Mouse (Mus musculus): ENCODE measurements around the gene Asap2. TPM values are rescaled to one million over a fixed set of nuclear protein-coding genes. Genes with fewer than 3 reads are reported as not detected.

Asap2 gene
- total RNA-seq, 2 experiments from 2014 or later: 9.6 to 10.4 TPM

DNA sequence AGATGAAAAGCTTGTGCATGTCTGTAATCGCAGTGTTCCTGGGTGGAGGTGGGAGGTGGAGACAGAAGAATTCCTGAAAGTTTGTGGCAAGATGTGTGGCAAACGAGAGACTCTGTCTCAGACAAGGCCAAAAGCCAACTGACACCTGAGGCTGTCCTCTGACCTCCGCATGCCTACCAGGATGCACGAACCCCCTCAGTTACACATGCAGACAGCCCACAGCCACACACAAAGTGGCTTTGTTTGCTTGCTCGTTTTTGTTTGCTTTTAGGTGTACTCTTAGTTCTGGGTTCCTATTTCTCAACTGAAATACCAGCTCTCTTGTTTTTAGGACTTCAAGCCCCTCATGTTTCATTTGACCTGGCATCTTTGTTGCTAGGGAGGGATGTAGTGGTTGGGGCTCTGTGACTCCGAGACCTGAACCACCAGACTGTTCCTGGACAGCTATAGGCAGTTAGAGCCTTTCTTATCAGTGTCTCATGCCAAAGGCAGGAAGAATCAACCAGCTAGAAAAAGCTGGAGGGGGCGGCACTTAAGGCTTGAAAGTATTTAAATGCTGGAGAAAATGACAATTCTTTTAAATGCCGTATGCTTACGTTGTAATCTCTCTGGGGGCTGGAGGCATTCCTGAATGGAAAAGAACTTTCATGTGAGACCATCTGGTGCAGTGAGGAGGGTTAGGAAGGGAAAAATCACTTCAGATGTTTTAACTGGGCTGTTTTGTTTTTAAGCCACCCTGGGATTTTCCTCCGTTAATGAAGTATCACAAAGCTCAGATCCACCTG lies 211.4 kb downstream of the Asap2 start:
- ATAC-seq (replicated peaks; ENCODE audit: low FRiP score, poor library complexity, severe bottlenecking): no peak

DNA sequence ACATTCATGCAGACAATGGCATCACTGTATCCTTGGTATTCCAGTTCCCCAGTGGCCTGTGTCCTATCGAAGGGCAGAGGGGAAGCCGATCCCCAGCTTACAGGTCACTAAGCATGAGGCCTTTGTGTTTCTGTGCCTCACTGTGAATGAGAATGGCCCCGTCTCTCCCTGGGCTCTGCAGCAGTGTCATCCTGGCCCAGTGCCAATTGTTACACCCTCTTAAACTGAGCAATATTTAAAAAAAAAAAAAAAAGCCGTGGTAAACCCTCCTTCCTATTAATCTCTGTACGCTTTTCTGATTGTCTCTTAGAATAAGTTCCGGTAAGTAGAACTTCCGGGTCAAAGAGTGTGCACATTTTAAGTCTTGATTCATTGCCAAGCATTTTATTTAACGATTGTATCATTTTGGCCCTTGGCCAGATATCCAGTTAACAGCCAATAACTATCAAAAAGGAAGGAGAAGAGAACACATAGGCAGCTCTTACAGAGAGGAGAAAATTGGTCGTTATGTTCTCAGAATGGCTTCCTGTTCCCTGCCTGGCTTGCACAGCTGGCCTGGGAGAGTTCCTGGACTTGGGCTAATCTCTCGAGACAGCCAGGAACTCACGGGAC lies 214.5 kb downstream of the Asap2 start:
- ATAC-seq (replicated peaks; ENCODE audit: low FRiP score, poor library complexity, severe bottlenecking): peak; percentile 62

DNA sequence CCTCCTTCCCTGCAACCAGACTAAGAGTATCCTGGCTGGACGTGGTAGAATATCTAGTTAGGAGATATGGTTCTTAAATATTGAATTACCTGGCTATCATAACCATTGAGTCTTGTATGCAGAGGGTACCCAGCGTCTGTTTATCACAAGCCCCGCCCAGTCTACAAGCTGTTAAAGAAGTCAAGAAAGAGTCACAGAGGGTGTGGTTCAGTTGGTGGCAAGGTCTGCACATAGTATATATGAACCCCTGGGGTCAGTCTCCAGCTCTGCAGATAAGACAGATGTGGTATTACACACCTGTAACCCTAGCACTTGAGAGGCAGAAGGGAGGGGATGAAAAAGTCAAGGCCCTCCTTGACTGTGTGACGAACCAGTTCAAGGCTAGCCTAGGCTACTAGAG lies 215.5 kb downstream of the Asap2 start:
- no peak for ATAC-seq (replicated peaks; ENCODE audit: low FRiP score, poor library complexity, severe bottlenecking)

DNA sequence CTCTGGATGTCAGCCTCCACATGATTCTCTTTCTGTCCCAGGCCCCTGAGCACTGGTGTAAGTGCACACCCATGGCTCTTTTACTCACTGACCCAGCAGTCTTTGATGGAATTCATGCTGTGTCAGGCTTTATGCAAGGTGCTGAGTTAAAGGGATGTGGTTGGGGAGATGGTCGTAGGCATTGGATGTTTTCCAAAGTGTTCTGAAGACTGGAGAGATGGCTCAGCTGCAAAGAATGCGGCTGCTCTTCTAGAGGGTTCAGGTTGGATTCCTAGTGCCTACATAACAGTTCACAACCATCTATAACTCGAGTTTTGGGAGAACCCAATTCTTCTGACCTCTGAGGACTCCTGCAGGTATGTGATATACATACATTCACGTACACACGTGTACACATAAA lies 217.2 kb downstream of the Asap2 start:
- ATAC-seq (replicated peaks; ENCODE audit: low FRiP score, poor library complexity, severe bottlenecking): no peak

DNA sequence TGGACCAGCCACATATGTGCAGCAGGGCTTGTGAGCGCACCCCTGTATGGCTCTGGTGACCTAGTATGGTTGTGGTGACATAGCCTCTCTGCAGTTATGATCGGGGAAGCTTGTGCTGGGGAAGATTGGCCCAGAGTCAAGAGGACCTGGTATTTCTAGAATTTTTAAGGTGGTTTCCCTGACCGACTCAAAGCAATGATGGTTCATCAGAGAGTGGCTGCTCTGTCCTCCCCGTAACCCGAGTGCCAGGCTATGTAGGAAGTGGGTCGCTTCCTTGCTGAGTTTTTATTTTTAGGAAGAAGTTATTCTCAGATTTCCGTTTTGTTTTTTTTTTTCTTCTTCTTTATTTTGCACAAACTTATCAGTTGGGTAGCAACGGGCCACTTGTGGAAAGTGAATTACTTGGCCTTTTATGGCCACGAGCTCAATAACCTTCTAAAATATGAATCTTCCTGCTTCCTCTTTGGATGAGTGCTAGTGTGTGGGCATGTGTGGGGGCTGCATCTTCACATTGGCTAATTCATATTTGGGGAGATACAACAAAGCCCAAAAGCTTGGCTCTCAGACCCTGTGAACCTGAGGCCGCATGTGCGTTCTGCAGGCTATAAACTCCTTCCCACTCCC lies 218.0 kb downstream of the Asap2 start:
- ATAC-seq (replicated peaks; ENCODE audit: low FRiP score, poor library complexity, severe bottlenecking): no peak

DNA sequence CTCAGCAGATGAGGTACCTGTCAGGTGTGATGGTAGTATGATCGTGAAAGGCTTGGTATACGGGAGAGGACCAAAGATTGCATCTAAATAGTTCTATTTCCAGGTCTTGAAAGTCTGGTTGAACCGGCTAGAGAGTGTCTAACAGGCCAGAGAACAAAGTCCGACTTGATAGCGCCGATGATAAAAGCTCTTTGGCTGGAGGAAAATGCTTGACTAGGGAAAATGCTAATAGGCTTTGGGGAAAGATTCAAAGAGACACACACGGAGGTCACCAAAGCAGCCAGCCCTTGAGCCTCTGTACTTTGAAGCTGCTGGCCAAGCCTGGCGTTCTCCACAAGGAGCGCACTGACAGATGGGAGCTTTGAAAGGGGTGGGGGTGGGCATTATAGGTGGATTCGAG lies 219.0 kb downstream of the Asap2 start:
- no peak for ATAC-seq (replicated peaks; ENCODE audit: low FRiP score, poor library complexity, severe bottlenecking)

DNA sequence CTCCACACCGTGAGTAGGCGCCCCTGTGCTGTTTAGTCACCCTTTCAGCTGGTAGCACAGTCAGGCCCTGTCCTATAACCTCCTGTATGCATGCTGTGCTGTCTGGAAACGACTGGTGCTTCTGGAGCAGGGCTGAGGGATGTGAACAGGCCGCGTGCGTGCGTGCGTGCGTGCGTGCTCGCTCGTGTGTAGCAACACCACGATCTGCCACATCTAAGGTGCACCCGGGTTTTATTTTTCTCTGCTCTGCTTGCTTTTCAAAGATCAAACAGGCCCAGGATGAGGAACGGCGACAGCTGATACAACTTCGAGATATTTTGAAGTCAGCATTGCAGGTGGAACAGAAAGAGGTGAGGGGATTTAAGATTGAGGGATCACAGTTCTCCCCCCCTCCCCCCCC lies 222.6 kb downstream of the Asap2 start:
- ATAC-seq (replicated peaks; ENCODE audit: low FRiP score, poor library complexity, severe bottlenecking): no peak

DNA sequence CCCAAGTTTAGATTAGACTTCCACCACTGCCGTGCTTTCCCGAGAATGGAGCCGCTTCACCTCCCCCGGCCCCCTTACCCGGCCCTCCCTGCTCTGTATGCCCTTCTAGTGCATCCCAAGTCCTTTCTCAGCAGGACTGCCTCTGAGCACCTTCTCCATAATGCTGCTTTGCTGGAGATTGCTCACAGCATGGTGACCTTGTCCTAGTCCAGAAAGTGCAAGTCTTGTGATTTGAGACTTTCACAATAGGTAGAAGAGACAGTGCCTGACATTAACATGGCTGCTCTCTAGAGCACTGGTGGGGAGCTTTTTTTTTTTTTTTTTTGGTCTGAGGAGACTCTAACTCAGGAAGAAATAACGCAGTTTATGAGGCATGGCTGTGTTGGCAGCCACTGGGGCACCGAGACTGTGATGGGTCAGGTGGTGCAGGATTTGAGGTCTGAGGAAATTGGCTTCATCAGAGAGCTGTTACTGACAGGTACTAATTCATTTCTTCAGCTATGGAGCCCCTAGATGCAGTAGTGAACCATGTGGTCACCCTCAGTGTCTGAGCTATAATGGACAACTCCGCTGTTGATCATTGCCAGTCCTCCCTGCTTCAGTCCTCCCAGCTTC lies 224.4 kb downstream of the Asap2 start:
- no peak for ATAC-seq (replicated peaks; ENCODE audit: low FRiP score, poor library complexity, severe bottlenecking)

DNA sequence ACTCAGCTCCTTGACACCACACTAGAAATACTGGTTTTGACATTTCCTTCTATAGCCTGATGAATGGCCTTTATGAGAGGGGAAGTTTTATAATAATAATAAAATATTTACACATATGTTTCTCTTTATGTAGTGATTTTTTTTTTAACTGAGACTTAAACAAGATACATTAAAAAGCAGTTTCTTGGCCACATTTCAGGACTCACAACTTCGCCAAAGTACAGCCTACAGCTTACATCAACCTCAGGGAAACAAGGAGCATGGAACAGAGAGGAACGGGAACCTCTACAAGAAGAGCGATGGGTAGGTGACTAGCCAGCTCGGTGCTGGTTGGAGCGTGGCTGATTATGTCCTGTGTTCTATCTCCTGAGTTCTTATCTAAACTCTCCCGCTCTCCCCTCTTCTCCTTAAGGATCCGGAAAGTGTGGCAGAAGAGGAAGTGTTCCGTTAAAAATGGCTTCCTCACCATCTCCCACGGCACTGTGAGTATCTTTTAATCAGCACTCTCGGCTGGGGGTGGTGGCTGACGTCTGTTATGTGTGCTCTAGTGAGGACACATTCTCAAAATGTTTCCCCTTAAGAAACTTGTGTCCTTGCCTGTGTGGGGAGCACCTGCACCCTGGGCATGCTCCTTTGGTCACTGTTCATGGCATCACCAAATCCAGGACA lies 227.7 kb downstream of the Asap2 start:
- no peak for ATAC-seq (replicated peaks; ENCODE audit: low FRiP score, poor library complexity, severe bottlenecking)

DNA sequence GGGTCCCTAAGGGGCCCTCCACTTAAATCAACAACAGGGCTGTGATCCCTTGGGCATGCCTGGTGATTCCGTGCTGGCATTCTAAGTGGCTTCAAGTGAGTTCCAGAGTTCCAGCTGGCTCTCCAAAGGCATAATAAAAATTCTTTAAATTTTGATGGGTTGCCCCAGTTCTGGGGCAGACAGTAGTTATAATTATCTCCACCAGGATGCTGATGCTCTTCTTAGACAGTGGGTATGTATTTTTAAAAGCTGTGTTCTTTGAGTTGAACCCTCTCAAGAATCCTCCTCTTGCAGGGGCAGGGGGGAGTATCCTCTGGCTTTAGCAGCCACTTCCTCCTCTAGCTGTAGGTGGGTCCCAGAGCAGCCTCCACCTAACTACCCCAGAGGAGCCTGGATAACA lies 230.3 kb downstream of the Asap2 start:
- no peak for ATAC-seq (replicated peaks; ENCODE audit: low FRiP score, poor library complexity, severe bottlenecking)

DNA sequence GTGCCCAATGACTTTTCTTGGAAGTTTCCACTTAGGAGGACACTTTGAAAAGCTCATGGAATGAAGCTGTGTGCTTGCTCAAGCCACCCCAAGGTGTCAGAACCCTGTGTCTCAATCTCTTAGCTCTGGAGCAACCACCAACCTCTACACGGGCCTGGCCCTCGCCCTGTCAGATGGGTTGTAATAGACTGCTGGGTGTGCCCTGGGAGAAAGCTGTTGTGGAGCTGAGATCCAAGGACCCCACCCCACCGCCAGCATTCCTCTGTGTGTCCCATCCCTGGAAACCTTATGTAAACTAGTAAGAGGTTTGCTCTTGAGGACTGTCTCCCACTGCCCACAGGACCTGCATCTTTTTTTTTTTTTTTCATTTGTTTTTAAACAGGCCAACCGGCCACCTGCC lies 233.7 kb downstream of the Asap2 start:
- no peak for ATAC-seq (replicated peaks; ENCODE audit: low FRiP score, poor library complexity, severe bottlenecking)

DNA sequence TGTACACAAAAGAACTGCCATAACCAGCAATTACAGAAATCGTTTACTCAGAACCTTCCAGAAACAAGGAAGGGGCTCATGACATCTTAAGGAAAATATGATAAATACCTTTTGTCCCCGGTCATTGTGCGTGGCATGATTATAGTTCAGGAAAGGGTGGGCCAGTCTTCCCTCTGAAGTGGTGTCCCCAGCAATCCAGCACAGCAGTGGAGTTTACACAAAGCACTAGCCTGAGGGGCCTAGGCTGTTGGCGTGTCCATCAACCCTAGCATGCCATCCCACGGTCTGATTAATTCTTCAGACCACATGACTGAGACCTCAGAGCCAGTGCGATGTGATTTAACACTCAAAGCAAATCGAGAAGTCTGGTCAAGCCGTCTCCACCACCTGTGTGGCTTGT lies 235.1 kb downstream of the Asap2 start:
- ATAC-seq (replicated peaks; ENCODE audit: low FRiP score, poor library complexity, severe bottlenecking): no peak

DNA sequence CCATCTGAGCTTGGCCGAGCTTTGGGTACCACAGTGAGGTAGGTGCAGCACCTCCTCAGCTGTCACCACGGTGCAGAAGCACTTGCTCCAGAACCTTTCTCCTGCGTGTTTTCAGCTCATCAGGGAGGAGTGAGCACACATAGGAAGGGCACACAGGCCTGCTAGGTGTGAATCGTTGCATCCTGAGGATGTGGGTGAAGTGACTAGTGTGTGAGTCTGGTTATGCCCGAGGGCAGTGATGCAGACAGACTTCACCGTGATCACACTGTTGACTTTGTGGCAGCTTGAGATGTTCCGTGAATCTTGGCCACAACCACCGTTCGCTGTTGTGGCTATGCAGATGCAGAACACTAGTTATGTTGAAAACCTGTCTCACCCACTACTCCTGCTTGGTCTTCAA lies 236.1 kb downstream of the Asap2 start:
- ATAC-seq (replicated peaks; ENCODE audit: low FRiP score, poor library complexity, severe bottlenecking): no peak

DNA sequence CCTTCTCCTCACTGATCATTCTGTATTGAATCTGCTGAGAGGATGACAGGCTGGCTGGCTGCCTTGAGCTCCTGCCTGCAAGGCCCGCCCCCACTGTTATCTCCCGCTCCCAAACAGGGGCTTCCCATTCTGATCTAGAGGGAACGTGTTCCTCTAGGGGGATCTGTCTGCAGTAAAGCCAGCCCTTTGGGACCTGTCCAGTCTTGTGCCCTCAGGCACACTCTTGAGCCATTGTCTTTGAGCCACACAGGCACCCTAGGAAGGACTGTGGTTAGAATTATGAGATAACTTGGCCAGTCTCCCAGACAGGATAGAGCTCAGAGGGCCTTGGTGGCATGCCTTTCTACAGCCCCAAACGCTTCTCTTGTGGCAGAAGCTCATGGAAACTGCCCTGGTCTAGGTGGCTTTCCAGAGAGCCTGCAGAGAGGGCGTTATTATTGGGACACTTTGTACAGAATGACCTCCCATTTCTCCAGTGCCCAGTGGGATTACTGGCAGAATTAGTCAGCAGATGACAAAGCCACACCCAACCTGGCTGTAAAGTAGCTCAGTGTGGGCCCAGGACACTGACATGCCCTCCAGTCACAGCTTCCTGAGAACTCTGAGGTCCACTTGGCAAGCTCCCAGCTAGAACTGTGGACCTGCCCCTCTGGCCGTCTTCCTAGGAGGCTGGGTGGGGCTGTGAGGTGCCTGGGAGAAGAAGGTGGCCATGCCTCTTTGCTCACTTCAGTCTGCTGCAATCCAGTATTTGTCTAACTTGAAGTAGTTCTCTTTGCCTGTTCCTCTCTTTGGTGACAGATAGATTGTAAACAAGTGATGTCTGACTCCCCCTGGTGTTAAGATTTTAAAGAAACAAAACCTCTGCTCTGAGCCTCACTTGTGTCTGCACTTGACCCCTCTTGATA lies 237.1 kb downstream of the Asap2 start:
- ATAC-seq (replicated peaks; ENCODE audit: low FRiP score, poor library complexity, severe bottlenecking): peak; percentile 67

DNA sequence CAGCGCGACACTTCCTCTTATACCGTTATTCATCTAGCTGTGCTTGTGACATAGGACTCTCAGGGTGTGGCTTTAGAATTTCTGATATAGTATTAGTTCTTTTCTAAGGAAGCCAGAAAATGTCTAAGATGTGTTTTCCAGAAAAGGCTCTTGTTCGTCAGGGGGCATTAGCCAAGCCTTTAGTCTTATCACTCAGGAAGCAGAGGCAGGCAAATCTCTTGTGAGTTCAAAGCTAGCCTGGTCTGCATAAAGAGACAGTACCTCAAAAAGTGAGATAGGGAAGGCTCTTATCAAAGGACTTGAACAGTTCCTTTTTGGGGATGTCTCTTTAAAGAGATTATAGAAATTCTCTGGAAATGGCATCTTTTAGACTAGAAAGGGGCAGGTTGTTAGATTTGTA lies 238.4 kb downstream of the Asap2 start:
- no peak for ATAC-seq (replicated peaks; ENCODE audit: low FRiP score, poor library complexity, severe bottlenecking)

DNA sequence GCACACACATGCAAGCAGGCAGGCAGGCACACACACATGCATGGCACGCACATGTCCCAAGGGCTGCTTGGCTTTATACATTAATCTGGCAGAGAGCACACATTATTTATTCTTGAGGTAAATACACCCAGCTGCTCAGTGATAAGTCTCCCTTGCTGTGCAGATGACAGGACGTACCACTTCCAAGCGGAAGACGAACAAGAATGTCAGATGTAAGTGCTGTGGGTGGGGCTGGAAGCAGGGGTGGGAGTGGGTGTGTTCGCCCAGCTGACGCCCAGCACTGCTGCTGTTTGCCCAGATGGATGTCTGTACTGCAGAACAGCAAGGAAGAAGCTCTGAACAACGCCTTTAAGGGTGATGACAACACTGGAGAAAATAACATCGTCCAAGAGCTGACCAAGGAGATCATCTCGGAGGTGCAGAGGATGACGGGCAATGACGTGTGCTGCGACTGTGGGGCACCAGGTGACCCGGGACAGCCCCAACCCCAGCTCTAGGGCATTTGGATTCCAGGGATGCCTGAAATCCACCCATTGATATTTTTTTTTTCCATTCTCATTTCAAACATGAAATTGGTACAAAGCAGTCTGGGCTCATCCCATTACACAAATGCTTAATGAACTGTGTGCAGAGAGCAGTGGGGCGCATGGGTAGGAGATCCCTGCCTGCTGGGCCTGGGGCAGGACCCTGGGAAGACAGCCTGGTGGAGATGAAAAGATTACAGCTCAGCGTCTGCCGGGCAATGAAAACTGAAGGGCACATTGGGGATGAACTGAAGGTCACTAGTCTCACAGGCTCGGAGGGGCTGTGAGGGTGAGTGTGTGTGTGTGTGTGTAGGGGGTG lies 239.0 kb downstream of the Asap2 start:
- ATAC-seq (replicated peaks; ENCODE audit: low FRiP score, poor library complexity, severe bottlenecking): peak; percentile 75

DNA sequence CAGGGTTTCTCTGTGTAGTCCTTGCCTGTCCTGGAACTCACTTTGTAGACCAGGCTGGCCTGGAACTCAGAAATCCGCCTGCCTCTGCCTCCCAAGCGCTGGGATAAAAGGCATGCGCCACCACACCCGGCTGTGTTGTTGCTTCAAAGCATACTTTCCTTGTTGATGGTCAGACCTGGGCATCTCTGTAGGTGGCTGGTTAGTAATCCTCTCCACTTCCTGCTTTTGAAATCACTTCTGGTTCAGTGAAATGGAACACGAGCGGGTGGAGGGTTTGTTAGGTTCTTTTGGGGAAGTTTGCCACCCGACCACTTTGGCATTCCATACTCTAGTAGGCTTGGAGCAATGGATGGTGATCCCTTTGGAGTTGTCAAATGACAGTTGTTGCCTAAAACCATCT lies 243.5 kb downstream of the Asap2 start:
- no peak for ATAC-seq (replicated peaks; ENCODE audit: low FRiP score, poor library complexity, severe bottlenecking)

DNA sequence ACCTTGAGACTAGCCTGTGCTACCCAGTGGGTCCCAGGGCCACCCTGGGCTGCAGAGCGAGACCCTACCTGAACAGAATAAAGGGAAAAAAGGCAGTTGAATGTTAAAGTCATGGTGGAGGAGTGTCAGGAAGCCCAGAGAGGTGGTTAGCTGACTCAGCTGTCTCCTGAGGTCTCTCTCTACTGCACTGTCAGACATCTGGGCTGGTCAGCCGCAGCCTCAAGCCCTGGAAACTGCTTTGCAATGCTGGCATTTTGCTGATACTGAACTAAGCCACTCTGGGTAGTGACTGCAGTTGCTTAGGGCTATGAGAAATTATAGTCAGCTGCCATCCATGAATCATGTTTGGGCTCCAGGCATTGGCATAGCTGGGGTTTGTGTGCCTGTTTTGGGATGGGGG lies 244.3 kb downstream of the Asap2 start:
- ATAC-seq (replicated peaks; ENCODE audit: low FRiP score, poor library complexity, severe bottlenecking): no peak

DNA sequence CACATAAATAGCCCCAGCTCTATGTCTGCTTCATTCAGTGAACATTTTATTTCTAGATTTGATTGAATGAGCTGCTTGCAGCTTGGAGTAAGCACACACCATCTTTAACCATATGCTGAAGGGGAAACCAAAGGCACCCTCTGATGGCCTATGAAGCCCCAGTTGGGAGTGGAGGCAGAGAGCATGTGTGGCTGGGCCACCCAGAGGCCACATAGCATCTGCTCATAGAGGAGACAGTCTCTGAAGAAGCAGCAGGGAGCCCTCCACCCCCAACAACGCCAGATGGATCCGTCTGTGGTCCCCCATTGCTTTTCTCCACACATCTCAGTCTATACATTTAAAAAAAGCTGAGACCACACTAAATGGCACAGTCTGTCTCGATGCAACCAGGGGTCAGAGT lies 251.7 kb downstream of the Asap2 start:
- no peak for ATAC-seq (replicated peaks; ENCODE audit: low FRiP score, poor library complexity, severe bottlenecking)

Data from erythroid progenitor cell, adult 5-6 weeks (primary cell).